Mouse (Mus musculus): ENCODE data around the gene Arhgap45. TPM values are rescaled to one million over a fixed set of nuclear protein-coding genes. Genes with fewer than 3 reads are reported as not detected.

Arhgap45 gene
- polyA plus RNA-seq, 1 experiment, result 189 TPM

DNA sequence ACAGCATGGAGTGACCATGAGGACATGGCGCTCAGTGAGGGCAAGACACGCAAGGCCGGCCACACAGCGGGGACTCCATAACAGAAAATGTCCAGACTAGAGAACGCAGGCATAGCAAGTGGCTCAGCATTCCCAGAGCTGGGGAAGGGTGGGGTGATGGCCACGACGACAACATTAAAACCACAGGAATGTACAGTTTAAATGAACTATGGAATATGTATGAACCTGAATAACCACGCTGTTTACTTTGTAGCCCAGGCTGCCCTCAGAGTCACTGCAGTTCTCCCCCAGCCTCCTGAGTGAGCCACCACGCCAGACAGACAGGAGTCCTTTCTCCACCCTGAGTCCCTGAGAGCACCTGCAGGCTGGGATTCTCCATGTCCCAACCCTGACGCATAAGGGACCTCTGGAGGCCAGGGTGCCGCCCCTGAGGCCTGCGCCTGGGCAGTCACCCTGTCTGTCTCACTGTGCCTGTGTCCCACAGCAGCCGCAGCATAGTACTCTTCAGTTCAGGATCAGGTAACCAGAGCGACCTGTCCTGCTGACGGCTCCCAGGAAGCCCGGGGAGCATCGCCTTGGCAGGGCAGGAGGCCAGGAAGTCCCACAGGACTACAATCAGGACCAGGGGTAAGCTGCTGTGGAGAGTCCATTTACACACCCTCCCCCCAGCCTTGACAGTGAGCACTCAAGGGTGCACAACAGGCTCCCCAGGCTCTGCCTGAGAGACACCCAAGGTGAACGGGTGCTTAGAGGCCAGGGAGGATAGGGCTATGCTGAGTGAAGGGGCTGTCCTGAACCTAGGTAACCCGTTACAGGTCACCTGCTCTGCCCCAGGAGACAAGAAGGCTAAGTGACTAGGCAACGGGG lies 56.4 kb downstream of the Arhgap45 start:
- TF ChIP-seq GATA1 (IDR thresholded peaks at IDR 0.05; ENCODE audit: low read length), result no peak

DNA sequence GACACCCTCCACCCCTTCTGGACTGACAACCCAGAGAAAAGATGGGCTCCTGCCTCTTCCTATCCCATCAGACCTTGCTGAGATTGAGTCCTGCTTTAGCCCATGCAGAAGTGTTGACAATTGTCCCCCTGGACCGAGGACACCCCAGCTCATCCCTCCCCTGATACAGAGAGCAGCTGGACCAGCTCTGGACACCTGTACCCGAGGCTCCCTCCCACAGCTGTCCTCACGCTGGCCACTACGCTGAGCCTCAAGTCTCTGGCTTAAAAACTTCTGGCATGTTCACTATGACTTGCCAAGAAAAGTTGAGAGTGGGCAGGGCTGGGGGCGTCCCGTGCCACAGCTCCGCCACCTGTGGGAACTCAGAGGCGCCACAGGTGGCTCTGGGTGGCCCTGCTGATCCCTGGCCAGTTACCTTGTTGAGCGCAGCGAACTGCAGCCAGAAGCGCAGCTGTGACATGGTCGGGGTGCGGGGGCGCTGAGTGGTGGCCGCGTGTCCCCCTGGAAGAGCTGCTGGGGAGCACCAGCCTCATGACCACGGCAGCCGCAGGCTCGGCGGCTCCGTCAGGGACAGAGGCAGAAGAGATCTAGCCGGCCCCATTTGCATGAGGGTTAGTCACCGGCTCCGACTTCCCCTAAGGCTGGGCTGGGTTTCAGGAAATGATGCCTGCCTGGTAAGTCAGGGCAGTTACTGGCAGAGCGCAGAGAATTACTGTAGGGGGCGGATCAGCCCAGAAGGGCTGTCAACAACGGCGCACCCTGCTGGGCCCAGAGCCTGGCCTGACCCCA lies 58.6 kb downstream of the Arhgap45 start:
- TF ChIP-seq GATA1 (IDR thresholded peaks at IDR 0.05; ENCODE audit: low read length), result no peak

DNA sequence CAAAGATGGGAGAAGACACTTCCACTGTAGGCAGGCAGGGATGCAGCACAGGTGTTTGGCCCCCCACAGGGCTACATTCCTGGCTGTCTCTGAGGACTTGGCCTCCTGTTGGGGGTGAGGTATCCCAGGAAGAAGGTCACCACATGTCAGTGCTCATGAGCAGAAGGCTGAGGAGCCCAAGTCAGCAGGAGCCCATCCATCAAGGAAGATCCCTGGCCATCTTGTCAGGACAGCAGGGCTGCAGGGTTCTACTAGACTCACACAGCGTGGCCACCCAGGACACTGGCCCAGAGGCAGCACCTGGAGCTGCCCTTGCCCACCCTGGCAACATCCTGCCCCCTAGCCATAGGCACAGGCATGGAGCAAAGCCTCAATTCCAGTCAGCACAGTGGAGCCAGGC lies 59.5 kb downstream of the Arhgap45 start:
- TF ChIP-seq GATA1 (IDR thresholded peaks at IDR 0.05; ENCODE audit: low read length), result no peak

DNA sequence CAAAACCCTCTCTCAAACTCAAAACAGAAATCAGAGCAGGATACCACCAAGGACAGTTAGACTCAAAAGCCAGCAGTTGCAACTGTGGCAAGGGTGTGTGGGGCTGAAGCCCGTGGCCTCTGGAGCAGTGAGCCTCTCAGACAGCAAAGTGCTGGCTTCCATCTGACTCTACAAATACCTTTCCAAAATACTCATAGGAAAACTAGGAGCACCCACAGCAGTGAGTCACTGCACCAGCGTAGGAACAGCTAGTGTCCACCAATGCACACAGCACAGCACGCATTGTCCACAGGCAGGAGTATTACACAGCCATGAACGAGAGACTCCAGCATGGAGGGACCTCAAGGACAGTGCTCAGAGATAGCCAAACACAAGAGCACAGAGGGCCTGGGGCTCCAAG lies 59.9 kb downstream of the Arhgap45 start:
- no peak for TF ChIP-seq GATA1 (IDR thresholded peaks at IDR 0.05; ENCODE audit: low read length)

DNA sequence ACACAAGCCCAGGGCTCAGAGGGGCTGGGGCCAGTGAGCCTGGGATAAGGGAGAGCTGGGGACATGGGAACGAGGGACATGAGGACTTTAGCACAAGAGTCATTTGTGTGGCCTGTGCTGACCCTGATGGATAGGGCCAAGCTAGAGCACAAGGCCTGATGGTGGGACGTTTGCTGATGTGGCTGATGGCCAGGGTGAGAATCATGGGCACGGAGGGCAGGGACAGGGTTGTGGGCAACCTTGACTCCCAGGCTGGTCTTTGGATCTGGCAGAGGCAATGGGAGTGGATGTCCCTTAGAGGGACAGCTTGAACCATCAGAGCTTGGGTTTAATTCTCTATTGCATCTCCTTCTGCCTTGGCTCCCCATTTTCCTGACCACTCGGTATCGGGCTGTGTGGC lies 60.9 kb downstream of the Arhgap45 start:
- TF ChIP-seq GATA1 (IDR thresholded peaks at IDR 0.05; ENCODE audit: low read length), result no peak

DNA sequence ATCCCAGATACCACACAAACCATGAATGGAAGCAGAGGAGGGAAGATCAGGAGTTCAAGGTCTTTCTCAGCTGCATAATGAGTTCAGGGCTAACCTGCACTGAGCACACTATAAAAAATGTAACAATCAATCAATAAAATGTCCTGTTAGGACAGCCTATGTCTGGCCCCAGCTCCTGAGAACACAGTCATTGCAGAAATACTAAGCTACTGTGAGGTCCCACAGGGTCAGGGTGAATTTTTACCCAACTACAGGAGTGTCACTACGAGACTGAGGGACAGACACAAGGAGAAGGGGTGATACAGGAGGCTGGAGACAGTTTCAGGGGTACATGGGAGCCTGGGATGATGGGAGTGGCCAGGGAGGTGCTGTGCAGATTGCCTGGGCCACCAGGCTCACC lies 61.9 kb downstream of the Arhgap45 start:
- no peak for TF ChIP-seq GATA1 (IDR thresholded peaks at IDR 0.05; ENCODE audit: low read length)

DNA sequence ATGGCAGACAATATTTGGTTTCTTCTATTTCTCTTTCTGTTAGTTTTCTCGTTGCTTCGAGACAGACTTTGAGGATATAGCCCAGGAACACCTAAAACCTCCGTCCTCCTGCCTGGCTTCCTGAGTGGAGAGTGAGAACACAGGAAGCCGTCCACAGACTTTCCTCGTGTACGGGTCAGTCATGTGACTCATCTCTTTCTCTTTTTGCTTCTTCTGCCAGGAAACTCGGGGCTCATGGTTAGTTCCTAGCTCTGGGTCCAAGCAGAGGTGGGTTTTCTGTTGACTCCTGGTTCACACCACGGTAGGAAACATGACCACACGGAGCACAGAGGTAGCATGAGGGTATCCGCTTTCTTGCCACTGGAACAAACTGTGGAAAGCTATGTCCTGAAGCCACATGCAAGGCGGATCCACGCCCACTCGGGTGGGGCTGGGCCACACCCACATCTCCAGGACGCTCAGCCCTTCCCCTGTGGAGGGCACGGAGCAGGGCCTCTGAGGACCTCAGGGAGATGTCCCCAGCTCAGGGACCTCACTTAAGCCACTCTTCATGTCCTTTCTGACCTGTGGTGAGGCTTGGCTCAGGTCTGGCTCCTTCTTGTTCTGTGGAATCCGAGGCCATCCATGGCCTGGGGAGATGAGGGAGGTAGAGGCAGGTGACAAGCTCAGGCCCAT lies 64.1 kb downstream of the Arhgap45 start:
- TF ChIP-seq GATA1 (IDR thresholded peaks at IDR 0.05; ENCODE audit: low read length), result no peak

Other genes starting within 250 kb of the Arhgap45 start
- 373 and 414 TPM in 2 replicates for gene Rnf126, start 249.7 kb upstream of the Arhgap45 start, polyA plus RNA-seq (2012)
- gene Fstl3, start 239.4 kb upstream of the Arhgap45 start, polyA plus RNA-seq (2012), result 0.06 and 0.11 TPM in 2 replicates
- gene Prss57, start 225.7 kb upstream of the Arhgap45 start, polyA plus RNA-seq (2012), result not detected in 2 replicates
- 0.82 and 1.2 TPM in 2 replicates for gene Palm, start 223.1 kb upstream of the Arhgap45 start, polyA plus RNA-seq (2012)
- gene Misp, start 195.7 kb upstream of the Arhgap45 start, polyA plus RNA-seq (2012), result not detected in 2 replicates
- 1,266 and 1,318 TPM in 2 replicates for gene Ptbp1, start 162.2 kb upstream of the Arhgap45 start, polyA plus RNA-seq (2012)
- gene Prtn3, start 142.2 kb upstream of the Arhgap45 start, polyA plus RNA-seq (2012), result 0.38 TPM in 1 of 2 replicates, not detected in the other
- gene Plppr3, start 142.0 kb upstream of the Arhgap45 start, polyA plus RNA-seq (2012), result not detected in 2 replicates
- not detected in 2 replicates for gene Elane, start 130.4 kb upstream of the Arhgap45 start, polyA plus RNA-seq (2012)
- not detected in 2 replicates for gene Cfd, start 125.8 kb upstream of the Arhgap45 start, polyA plus RNA-seq (2012)
- 64.2 and 66.0 TPM in 2 replicates for gene Med16, start 107.7 kb upstream of the Arhgap45 start, polyA plus RNA-seq (2012)
- not detected in 2 replicates for gene Gm26602, start 105.8 kb upstream of the Arhgap45 start, polyA plus RNA-seq (2012)
- gene Kiss1r, start 99.7 kb upstream of the Arhgap45 start, polyA plus RNA-seq (2012), result 0.53 and 0.82 TPM in 2 replicates
- 229 and 234 TPM in 2 replicates for gene R3hdm4, start 95.4 kb upstream of the Arhgap45 start, polyA plus RNA-seq (2012)
- 99.9 and 103 TPM in 2 replicates for gene Arid3a, start 89.6 kb upstream of the Arhgap45 start, polyA plus RNA-seq (2012)
- gene Wdr18, start 56.5 kb upstream of the Arhgap45 start, polyA plus RNA-seq (2012), result 85.4 and 95.5 TPM in 2 replicates
- gene Grin3b, start 45.9 kb upstream of the Arhgap45 start, polyA plus RNA-seq (2012), result 0.05 and 0.08 TPM in 2 replicates
- gene Tmem259, start 32.3 kb upstream of the Arhgap45 start, polyA plus RNA-seq (2012), result 308 and 394 TPM in 2 replicates
- 11.4 and 12.4 TPM in 2 replicates for gene Cnn2, start 28.1 kb upstream of the Arhgap45 start, polyA plus RNA-seq (2012)
- gene Abca7, start 20.2 kb upstream of the Arhgap45 start, polyA plus RNA-seq (2012), result 23.5 and 25.3 TPM in 2 replicates
- 180 and 263 TPM in 2 replicates for gene Polr2e, start 23.1 kb downstream of the Arhgap45 start, polyA plus RNA-seq (2012)
- 1,603 and 2,372 TPM in 2 replicates for gene Gpx4, start 30.5 kb downstream of the Arhgap45 start, polyA plus RNA-seq (2012)
- gene Sbno2, start 88.9 kb downstream of the Arhgap45 start, polyA plus RNA-seq (2012), result 41.3 and 41.5 TPM in 2 replicates
- gene Stk11, start 99.2 kb downstream of the Arhgap45 start, polyA plus RNA-seq (2012), result 140 and 143 TPM in 2 replicates
- 1,550 and 1,866 TPM in 2 replicates for gene Atp5d, start 122.0 kb downstream of the Arhgap45 start, polyA plus RNA-seq (2012)
- 53.6 and 59.0 TPM in 2 replicates for gene Cbarp, start 124.2 kb downstream of the Arhgap45 start, polyA plus RNA-seq (2012)
- gene Midn, start 131.6 kb downstream of the Arhgap45 start, polyA plus RNA-seq (2012), result 227 and 254 TPM in 2 replicates
- 54.3 and 62.8 TPM in 2 replicates for gene Cirbp, start 149.3 kb downstream of the Arhgap45 start, polyA plus RNA-seq (2012)
- 5.8 and 6.7 TPM in 2 replicates for gene 1600002K03Rik, start 156.3 kb downstream of the Arhgap45 start, polyA plus RNA-seq (2012)
- gene Efna2, start 162.8 kb downstream of the Arhgap45 start, polyA plus RNA-seq (2012), result 0.46 and 0.52 TPM in 2 replicates
- gene Mum1, start 209.8 kb downstream of the Arhgap45 start, polyA plus RNA-seq (2012), result 37.4 and 39.5 TPM in 2 replicates
- gene Ndufs7, start 232.5 kb downstream of the Arhgap45 start, polyA plus RNA-seq (2012), result 309 and 396 TPM in 2 replicates
- 0.26 and 0.35 TPM in 2 replicates for gene Gamt, start 244.4 kb downstream of the Arhgap45 start, polyA plus RNA-seq (2012)
- gene Dazap1, start 244.8 kb downstream of the Arhgap45 start, polyA plus RNA-seq (2012), result 512 and 653 TPM in 2 replicates

Data from G1E-ER4 (cell line).